ENCODE assay signal across 8 mouse cellular contexts in the genomic region with DNA sequence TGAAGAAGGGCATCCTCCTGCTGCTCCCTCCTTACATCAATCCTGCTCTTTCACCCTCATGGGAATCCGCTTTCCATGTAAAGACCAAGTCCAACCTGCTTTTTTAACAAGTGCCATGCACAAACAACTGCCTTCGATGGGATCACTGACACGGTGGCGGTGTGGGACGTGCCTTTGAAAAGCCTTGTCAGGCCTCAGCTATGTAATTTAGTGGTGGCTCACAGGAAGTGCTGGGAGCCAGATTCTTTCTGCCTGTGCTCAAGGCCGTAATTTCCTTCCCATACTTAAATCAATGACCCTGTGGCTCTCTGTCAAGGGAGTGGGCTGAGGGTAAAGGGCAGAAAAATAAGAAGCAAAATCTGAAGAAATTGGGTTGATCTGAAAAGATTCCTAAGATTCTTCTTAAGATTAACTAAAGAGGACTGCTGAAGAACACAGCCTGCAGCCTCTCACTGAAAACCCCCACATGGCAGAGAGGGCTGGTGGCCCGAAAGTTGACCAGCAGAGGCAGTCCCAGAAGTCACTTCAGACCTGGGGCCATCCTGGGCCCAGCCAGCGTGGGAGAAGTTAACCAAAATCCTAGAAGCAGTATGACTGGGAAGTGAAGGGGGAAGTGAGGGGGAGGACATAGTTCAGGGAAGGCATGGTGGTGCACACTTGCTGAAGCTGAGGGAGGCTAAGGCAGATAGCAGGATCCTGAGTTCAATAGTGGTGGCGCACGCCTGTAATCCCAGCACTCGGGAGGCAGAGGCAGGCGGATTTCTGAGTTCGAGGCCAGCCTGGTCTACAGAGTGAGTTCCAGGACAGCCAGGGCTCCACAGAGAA. TPM values are rescaled to one million over a fixed set of nuclear protein-coding genes. Genes with fewer than 3 reads are reported as not detected.
DNase-seq lines count a peak whose midpoint lies in the region; ATAC-seq and TF ChIP-seq lines count a peak whose summit lies in the region.

No protein-coding gene starts in this region.

- no peak overlapping the region for H3K9ac ChIP-seq in forebrain, postnatal 0 days
- no peak overlapping the region for H3K9ac ChIP-seq in forebrain, embryonic 16.5 days (replicated peaks; ENCODE audit: low read depth, low read length)
- H3K9ac ChIP-seq in heart, adult 2 months (ENCODE audit: low read depth, low read length), result peak overlapping the region; percentile 6; the same call in 1 of the 2 replicates
- H3K9ac ChIP-seq in stomach, postnatal 0 days (ENCODE audit: low read length), result no peak overlapping the region

- no peaks in the 10 kb centered on the region for H3K36me3 ChIP-seq in forebrain, postnatal 0 days (ENCODE audit: insufficient read depth)
- H3K36me3 ChIP-seq in forebrain, embryonic 16.5 days (ENCODE audit: control insufficient read depth, insufficient read depth), result no peaks in the 10 kb centered on the region
- peaks cover 29% of the 10 kb centered on the region for H3K36me3 ChIP-seq in heart, adult 2 months (ENCODE audit: control insufficient read depth, insufficient read depth, low read length)
- H3K36me3 ChIP-seq in stomach, postnatal 0 days (ENCODE audit: control insufficient read depth, insufficient read depth, low read length), result 0 out of 2 replicates have a peak, but pooled peaks cover 2% of the 10 kb centered on the region

- ATAC-seq in forebrain, postnatal 0 days, result no peak
- no peak; the same call in 1 of the 2 replicates for ATAC-seq in forebrain, embryonic 16.5 days
- ATAC-seq in Patski, result peak; percentile 57
- ATAC-seq in stomach, postnatal 0 days (ENCODE audit: low FRiP score, low TSS enrichment), result no peak

- no peak for TF ChIP-seq POLR2A in heart, adult 2 months (IDR thresholded peaks at IDR 0.05; ENCODE audit: insufficient read depth, low read depth, low read length)

- in situ Hi-C loops in Patski (cut with MboI; ENCODE audit: low pct_unique_long_range_greater_than_20kb), result no loop called here

- no peak overlapping the region for H3K4me3 ChIP-seq in forebrain, postnatal 0 days (ENCODE audit: low read depth, low read length)
- no peak overlapping the region for H3K4me3 ChIP-seq in forebrain, embryonic 16.5 days (replicated peaks; ENCODE audit: low read length)
- no peak overlapping the region for H3K4me3 ChIP-seq in heart, adult 2 months
- no peak overlapping the region for H3K4me3 ChIP-seq in stomach, postnatal 0 days (ENCODE audit: low read depth, low read length)

- no peak overlapping the region for H3K4me2 ChIP-seq in forebrain, postnatal 0 days (ENCODE audit: low read depth)
- H3K4me2 ChIP-seq in forebrain, embryonic 16.5 days (ENCODE audit: low read length), result no peak overlapping the region
- H3K4me2 ChIP-seq in stomach, postnatal 0 days (replicated peaks; ENCODE audit: low read depth), result no peak overlapping the region

- TF ChIP-seq EP300 in heart, adult 2 months (IDR thresholded peaks at IDR 0.05; ENCODE audit: insufficient read depth, low read depth, low read length), result no peak
- TF ChIP-seq EP300 in stomach, postnatal 0 days (optimal IDR thresholded peaks at IDR 0.05), result no peak

- DNase-seq in forebrain, postnatal 0 days, result peak; percentile 4
- DNase-seq in Patski (ENCODE audit: low read depth, low spot score), result no peak
- peak in 1 of 2 experiments; percentile 35 for DNase-seq in heart, adult 2 months
- DNase-seq in kidney, postnatal 36 days, result peak; percentile 58 to 60
- no peak for DNase-seq in stomach, postnatal 0 days (ENCODE audit: low spot score)
- DNase-seq in right cerebral cortex, postnatal 4 days, result no peak
- DNase-seq in layer of hippocampus, postnatal 14 days (ENCODE audit: low spot score in 2 of 2), result no peak

- no peaks in the 10 kb centered on the region; the same call in 1 of the 2 replicates for H3K4me1 ChIP-seq in forebrain, postnatal 0 days (ENCODE audit: insufficient read depth)
- peaks cover 13% of the 10 kb centered on the region for H3K4me1 ChIP-seq in forebrain, embryonic 16.5 days (replicated peaks; ENCODE audit: control insufficient read depth, insufficient read depth, low read length)
- H3K4me1 ChIP-seq in heart, adult 2 months (ENCODE audit: control insufficient read depth, insufficient read depth, low read length), result peaks cover 28% of the 10 kb centered on the region
- no peaks in the 10 kb centered on the region; the same call in 1 of the 2 replicates for H3K4me1 ChIP-seq in stomach, postnatal 0 days (replicated peaks; ENCODE audit: control insufficient read depth, insufficient read depth)

- POLR2A ChIA-PET in Patski (lab: Charles Lee), result interaction anchor here (0.5 kb wide), 1 partner anchor 68 kb away, joined by 4 read pairs; no protein-coding TSS in a partner anchor

- no peak for TF ChIP-seq CTCF in forebrain, postnatal 0 days (IDR thresholded peaks at IDR 0.05; ENCODE audit: low read depth)
- TF ChIP-seq CTCF in Patski (IDR thresholded peaks at IDR 0.05), result no peak
- peak; percentile 17; the same call in 1 of the 2 replicates for TF ChIP-seq CTCF in heart, adult 2 months (IDR thresholded peaks at IDR 0.05)
- TF ChIP-seq CTCF in stomach, postnatal 0 days (IDR thresholded peaks at IDR 0.05; ENCODE audit: low read depth), result no peak

- H3K79me2 ChIP-seq in heart, adult 2 months (replicated peaks; ENCODE audit: control insufficient read depth, insufficient read depth, low read length), result peaks cover 8% of the 10 kb centered on the region

- 63% methylated on average over 13 of the region's 13 CpGs for WGBS in forebrain, postnatal 0 days
- 71% methylated on average over 13 of the region's 13 CpGs for WGBS in forebrain, embryonic 16.5 days
- WGBS in heart, adult 2 months, result 38% methylated on average over 13 of the region's 13 CpGs
- 57% methylated on average over 13 of the region's 13 CpGs for WGBS in stomach, postnatal 0 days

- intact Hi-C loops in heart, adult 2 months (cut with DNase I), result no loop called here

- CTCF ChIA-PET in Patski (lab: Charles Lee), result interaction anchor here (1.0 to 3.6 kb wide), 3 partner anchors 10 to 89 kb away, joined by 3 to 13 read pairs (median 4); no protein-coding TSS in a partner anchor

- H3K27me3 ChIP-seq in forebrain, postnatal 0 days (ENCODE audit: insufficient read depth, low read length), result no peaks in the 10 kb centered on the region
- H3K27me3 ChIP-seq in forebrain, embryonic 16.5 days (replicated peaks; ENCODE audit: control insufficient read depth, insufficient read depth, low read length), result no peaks in the 10 kb centered on the region
- H3K27me3 ChIP-seq in Patski, result no peaks in the 10 kb centered on the region
- H3K27me3 ChIP-seq in heart, adult 2 months (ENCODE audit: control insufficient read depth, insufficient read depth, low read length), result no peaks in the 10 kb centered on the region
- H3K27me3 ChIP-seq in stomach, postnatal 0 days (ENCODE audit: control insufficient read depth, insufficient read depth, low read length), result no peaks in the 10 kb centered on the region

- no peaks in the 10 kb centered on the region for H3K9me3 ChIP-seq in forebrain, postnatal 0 days (ENCODE audit: low read length)
- H3K9me3 ChIP-seq in forebrain, embryonic 16.5 days (ENCODE audit: control insufficient read depth, low read length), result no peaks in the 10 kb centered on the region
- H3K9me3 ChIP-seq in stomach, postnatal 0 days (ENCODE audit: control insufficient read depth, low read length), result no peaks in the 10 kb centered on the region

- no peak overlapping the region for H3K27ac ChIP-seq in forebrain, postnatal 0 days (ENCODE audit: low read depth, low read length)
- H3K27ac ChIP-seq in forebrain, embryonic 16.5 days (ENCODE audit: low read length), result no peak overlapping the region
- peak overlapping the region; percentile 85 for H3K27ac ChIP-seq in heart, adult 2 months
- H3K27ac ChIP-seq in stomach, postnatal 0 days (replicated peaks), result peak overlapping the region; percentile 53

RNA-seq across cellular contexts. Expression of gene Arhgap35, which starts 33.3 kb away (rescaled TPM):
- 133 and 149 TPM in 2 replicates for total RNA-seq in forebrain, postnatal 0 days (2014; rRNA removed)
- polyA plus RNA-seq in forebrain, postnatal 0 days (2015; fragmentation: Nextera tagmentation; extraction: Ambion mirVana), result 20.6 and 27.0 TPM in 2 replicates
- 41.2 and 41.5 TPM in 2 replicates for polyA plus RNA-seq in forebrain, embryonic 16.5 days (2015; fragmentation: Nextera tagmentation; extraction: Ambion mirVana)
- 53.1 TPM for polyA plus RNA-seq in Patski (2021)
- 10 to 100 TPM; 32.5 to 33.8 TPM for total RNA-seq in heart, adult 2 months (2021)
- 15.6 and 22.9 TPM in 2 replicates for polyA plus RNA-seq in heart, adult 2 months (2012; rRNA removed)
- 3.8 and 4.1 TPM in 2 replicates for polyA plus RNA-seq in stomach, postnatal 0 days (2015; fragmentation: Nextera tagmentation; extraction: Ambion mirVana)
- 100 to 1,000 TPM; 137 to 139 TPM for total RNA-seq in layer of hippocampus, postnatal 14 days (2021)

Comparison
In these comparisons a context has a peak if more than half of its experiments do, and no peak if none do; other contexts are left out.
1. DNase-seq: peak in forebrain, postnatal 0 days (single experiment) and kidney, postnatal 36 days (2 of 2); none in Patski (single experiment), stomach, postnatal 0 days (single experiment), right cerebral cortex, postnatal 4 days (single experiment) and layer of hippocampus, postnatal 14 days (0 of 2).
2. H3K27ac ChIP-seq: peak in heart, adult 2 months (single experiment) and stomach, postnatal 0 days (single experiment); none in forebrain, postnatal 0 days (single experiment) and forebrain, embryonic 16.5 days (single experiment).